Mouse (Mus musculus): ENCODE data around the gene Sugct. TPM values are rescaled to one million over a fixed set of nuclear protein-coding genes. Genes with fewer than 3 reads are reported as not detected.
A peak's percentile ranks its signal among the peaks of the same experiment; 100 is the strongest.

The Sugct gene
- polyA plus RNA-seq, 1 experiment from 2014 or later, result 6.4 TPM

DNA sequence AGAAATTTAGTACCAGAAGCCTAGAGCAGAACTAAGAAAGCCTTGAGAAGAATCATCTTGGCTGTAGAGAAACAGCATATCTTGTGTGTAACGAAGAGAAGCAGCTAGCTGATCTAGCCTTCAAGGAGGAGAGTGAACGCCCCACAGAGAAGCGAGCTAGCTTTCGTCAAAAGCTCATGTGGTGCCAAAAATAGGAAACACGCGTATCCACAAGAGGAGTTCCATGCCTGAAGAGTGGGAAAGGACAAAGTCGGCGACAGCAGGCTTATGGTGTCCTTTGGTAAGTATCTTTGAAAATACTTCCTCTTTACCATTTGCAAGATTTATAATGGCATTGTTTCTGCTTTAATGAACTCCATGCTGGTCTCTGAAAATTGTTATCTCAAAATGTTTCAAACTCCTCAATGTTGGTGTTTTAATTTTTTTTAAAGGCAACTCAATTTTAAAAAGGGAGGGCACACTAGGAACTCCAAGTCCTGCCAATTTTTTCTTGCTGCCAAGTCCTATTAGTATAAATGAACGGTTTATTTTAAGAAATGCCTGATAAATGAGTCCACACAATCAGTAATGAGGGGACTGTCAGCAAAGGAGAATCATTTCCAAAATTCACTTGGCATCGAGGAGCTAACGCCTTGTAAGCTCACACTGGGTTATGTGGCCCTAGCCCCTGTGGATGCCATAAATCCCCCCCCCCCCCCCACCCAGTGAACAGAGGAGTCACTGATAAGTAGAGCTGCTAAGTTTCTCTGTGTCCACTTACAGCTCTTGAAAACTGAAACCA lies 757.7 kb downstream of the Sugct start:
- Histone ChIP-seq H3K4me3 (ENCODE audit: low read length) (no peak overlapping the region), H3K27ac (ENCODE audit: low read length) (peak overlapping the region; percentile 84), H3K9ac (ENCODE audit: low read length) (no peak overlapping the region), H3K4me2 (ENCODE audit: low read depth, low read length) (peak overlapping the region; percentile 50), H3K4me1 (ENCODE audit: control insufficient read depth, insufficient read depth, low read length) (peaks cover 19% of the 10 kb centered on the region), H3K9me3 (replicated peaks; ENCODE audit: control insufficient read depth, low read length) (no peaks in the 10 kb centered on the region), H3K27me3 (ENCODE audit: control insufficient read depth, insufficient read depth, low read length) (no peaks in the 10 kb centered on the region), H3K36me3 (ENCODE audit: control insufficient read depth, insufficient read depth) (no peaks in the 10 kb centered on the region)
- ATAC-seq (replicated peaks; ENCODE audit: extremely low read depth, insufficient read depth, low FRiP score), result peak; percentile 76
- 27% methylated on average over 11 of the region's 11 CpGs for WGBS

- H3K9me3 ChIP-seq (replicated peaks; ENCODE audit: control insufficient read depth, low read length), result no peaks in the 10 kb centered on the region
- H3K9ac ChIP-seq (ENCODE audit: low read length), result no peak overlapping the region
- H3K4me3 ChIP-seq (ENCODE audit: low read length), result no peak overlapping the region
- no peaks in the 10 kb centered on the region for H3K36me3 ChIP-seq (ENCODE audit: control insufficient read depth, insufficient read depth)
- peak; percentile 76 for ATAC-seq (replicated peaks; ENCODE audit: extremely low read depth, insufficient read depth, low FRiP score)
- no peaks in the 10 kb centered on the region for H3K27me3 ChIP-seq (ENCODE audit: control insufficient read depth, insufficient read depth, low read length)
- H3K27ac ChIP-seq (ENCODE audit: low read length), result 0 out of 2 replicates have a peak overlapping the region, but pooled peaks have one; percentile 33
- peaks cover 19% of the 10 kb centered on the region for H3K4me1 ChIP-seq (ENCODE audit: control insufficient read depth, insufficient read depth, low read length)
- H3K4me2 ChIP-seq (ENCODE audit: low read depth, low read length), result no peak overlapping the region
- 63% methylated on average over 1 of the region's 1 CpGs for WGBS
Measured at GRCm38 (mm10) chr13:16935029-16935428, 760.3 kb downstream of the Sugct start.

DNA sequence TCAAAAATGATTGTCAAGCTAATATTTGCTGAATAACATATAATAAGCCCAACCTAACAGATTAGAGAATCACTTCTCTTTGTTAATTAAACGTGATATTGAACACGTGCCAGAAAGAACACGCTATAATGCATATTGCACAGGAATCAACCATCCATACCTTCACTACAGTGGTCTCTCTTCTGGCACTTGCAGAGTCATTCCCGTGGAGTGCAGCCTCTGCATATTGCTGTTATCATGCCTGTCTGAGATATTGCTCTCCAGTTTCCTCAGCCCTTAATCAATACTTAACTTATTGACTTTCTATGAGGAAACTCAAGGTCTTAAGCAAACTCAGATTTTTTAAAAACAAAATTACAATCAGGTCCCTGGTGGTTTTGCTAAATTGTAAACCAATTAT lies 761.8 kb downstream of the Sugct start:
- Histone ChIP-seq H3K4me2 (ENCODE audit: low read depth, low read length) (no peak overlapping the region), H3K9ac (ENCODE audit: low read length) (no peak overlapping the region), H3K27me3 (ENCODE audit: control insufficient read depth, insufficient read depth, low read length) (no peaks in the 10 kb centered on the region), H3K36me3 (ENCODE audit: control insufficient read depth, insufficient read depth) (no peaks in the 10 kb centered on the region), H3K4me1 (ENCODE audit: control insufficient read depth, insufficient read depth, low read length) (peaks cover 14% of the 10 kb centered on the region), H3K9me3 (replicated peaks; ENCODE audit: control insufficient read depth, low read length) (no peaks in the 10 kb centered on the region), H3K27ac (ENCODE audit: low read length) (no peak overlapping the region), H3K4me3 (ENCODE audit: low read length) (no peak overlapping the region)
- no peak for ATAC-seq (replicated peaks; ENCODE audit: extremely low read depth, insufficient read depth, low FRiP score)
- 79% methylated on average over 4 of the region's 4 CpGs for WGBS

GRCm38 (mm10) chr13:16921305-16921704 lies 774.0 kb downstream of the Sugct start:
- Histone ChIP-seq H3K4me1 (ENCODE audit: control insufficient read depth, insufficient read depth, low read length) (no peaks in the 10 kb centered on the region), H3K9me3 (replicated peaks; ENCODE audit: control insufficient read depth, low read length) (no peaks in the 10 kb centered on the region), H3K4me2 (ENCODE audit: low read depth, low read length) (no peak overlapping the region), H3K27ac (ENCODE audit: low read length) (no peak overlapping the region), H3K36me3 (ENCODE audit: control insufficient read depth, insufficient read depth) (no peaks in the 10 kb centered on the region), H3K9ac (ENCODE audit: low read length) (no peak overlapping the region), H3K4me3 (ENCODE audit: low read length) (no peak overlapping the region), H3K27me3 (ENCODE audit: control insufficient read depth, insufficient read depth, low read length) (no peaks in the 10 kb centered on the region)
- 52% methylated on average over 4 of the region's 4 CpGs for WGBS
- ATAC-seq (replicated peaks; ENCODE audit: extremely low read depth, insufficient read depth, low FRiP score), result no peak

GRCm38 (mm10) chr13:16915697-16916096 lies 779.7 kb downstream of the Sugct start:
- no peak for ATAC-seq (replicated peaks; ENCODE audit: extremely low read depth, insufficient read depth, low FRiP score)
- H3K4me3 ChIP-seq (ENCODE audit: low read length), result no peak overlapping the region
- no peaks in the 10 kb centered on the region for H3K9me3 ChIP-seq (replicated peaks; ENCODE audit: control insufficient read depth, low read length)
- no peaks in the 10 kb centered on the region for H3K4me1 ChIP-seq (ENCODE audit: control insufficient read depth, insufficient read depth, low read length)
- no peak overlapping the region for H3K27ac ChIP-seq (ENCODE audit: low read length)
- H3K4me2 ChIP-seq (ENCODE audit: low read depth, low read length), result no peak overlapping the region
- no peaks in the 10 kb centered on the region for H3K36me3 ChIP-seq (ENCODE audit: control insufficient read depth, insufficient read depth)
- no peaks in the 10 kb centered on the region for H3K27me3 ChIP-seq (ENCODE audit: control insufficient read depth, insufficient read depth, low read length)
- no peak overlapping the region for H3K9ac ChIP-seq (ENCODE audit: low read length)

DNA sequence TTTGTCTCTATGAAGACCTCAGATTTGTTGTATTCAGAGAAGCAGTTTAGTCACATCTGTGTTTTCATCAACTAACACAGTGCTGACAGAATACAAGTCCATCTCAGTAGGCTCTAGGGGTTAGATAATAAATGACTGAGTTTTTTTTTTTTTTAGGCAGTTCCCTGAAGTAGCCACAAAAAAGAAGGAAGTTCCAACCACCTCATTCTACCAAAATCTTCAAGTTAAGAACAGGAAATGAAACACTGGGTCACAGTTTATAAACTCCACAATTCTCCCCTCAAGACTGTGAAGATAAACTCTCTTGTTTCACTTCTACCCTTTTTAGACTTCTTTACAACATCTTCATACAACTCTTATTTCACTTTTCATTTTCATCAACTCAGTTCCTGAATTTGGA lies 783.1 kb downstream of the Sugct start:
- no peak for ATAC-seq (replicated peaks; ENCODE audit: extremely low read depth, insufficient read depth, low FRiP score)
- H3K4me3 ChIP-seq (ENCODE audit: low read length), result no peak overlapping the region
- H3K27ac ChIP-seq (ENCODE audit: low read length), result no peak overlapping the region
- H3K9ac ChIP-seq (ENCODE audit: low read length), result no peak overlapping the region
- no peaks in the 10 kb centered on the region for H3K36me3 ChIP-seq (ENCODE audit: control insufficient read depth, insufficient read depth)
- no peaks in the 10 kb centered on the region for H3K9me3 ChIP-seq (replicated peaks; ENCODE audit: control insufficient read depth, low read length)
- H3K4me2 ChIP-seq (ENCODE audit: low read depth, low read length), result no peak overlapping the region
- no peaks in the 10 kb centered on the region for H3K4me1 ChIP-seq (ENCODE audit: control insufficient read depth, insufficient read depth, low read length)
- H3K27me3 ChIP-seq (ENCODE audit: control insufficient read depth, insufficient read depth, low read length), result no peaks in the 10 kb centered on the region

- Histone ChIP-seq H3K27me3 (ENCODE audit: control insufficient read depth, insufficient read depth, low read length) (no peaks in the 10 kb centered on the region), H3K4me3 (ENCODE audit: low read length) (no peak overlapping the region), H3K9me3 (replicated peaks; ENCODE audit: control insufficient read depth, low read length) (no peaks in the 10 kb centered on the region), H3K36me3 (ENCODE audit: control insufficient read depth, insufficient read depth) (no peaks in the 10 kb centered on the region), H3K9ac (ENCODE audit: low read length) (no peak overlapping the region), H3K27ac (ENCODE audit: low read length) (no peak overlapping the region), H3K4me2 (ENCODE audit: low read depth, low read length) (no peak overlapping the region), H3K4me1 (ENCODE audit: control insufficient read depth, insufficient read depth, low read length) (no peaks in the 10 kb centered on the region)
- WGBS, result 75% methylated on average over 1 of the region's 1 CpGs
- no peak for ATAC-seq (replicated peaks; ENCODE audit: extremely low read depth, insufficient read depth, low FRiP score)
Measured at GRCm38 (mm10) chr13:16906974-16907373, 788.4 kb downstream of the Sugct start.

DNA sequence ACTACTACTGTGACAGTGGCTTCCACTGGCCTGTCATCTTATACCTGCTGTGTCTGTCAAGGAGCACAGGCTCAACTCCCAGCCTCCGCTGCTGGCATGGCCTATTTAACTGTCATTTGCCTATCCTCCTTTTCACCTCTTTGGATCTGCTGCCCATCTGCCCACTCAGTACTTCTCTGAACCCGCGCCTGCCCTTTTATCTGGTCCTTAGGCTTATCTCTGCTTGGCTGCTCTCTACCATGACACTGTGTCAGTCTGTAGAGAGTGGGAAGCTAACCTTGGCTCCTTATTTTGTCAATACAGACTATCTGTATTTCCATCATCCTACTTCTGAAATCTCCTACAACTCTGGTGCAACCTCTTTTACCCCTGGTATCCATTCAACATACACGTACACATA lies 793.9 kb downstream of the Sugct start:
- Histone ChIP-seq H3K9ac (ENCODE audit: low read length) (no peak overlapping the region), H3K4me2 (ENCODE audit: low read depth, low read length) (no peak overlapping the region), H3K27ac (ENCODE audit: low read length) (no peak overlapping the region), H3K27me3 (ENCODE audit: control insufficient read depth, insufficient read depth, low read length) (no peaks in the 10 kb centered on the region), H3K36me3 (ENCODE audit: control insufficient read depth, insufficient read depth) (no peaks in the 10 kb centered on the region), H3K4me1 (ENCODE audit: control insufficient read depth, insufficient read depth, low read length) (no peaks in the 10 kb centered on the region), H3K4me3 (ENCODE audit: low read length) (no peak overlapping the region), H3K9me3 (replicated peaks; ENCODE audit: control insufficient read depth, low read length) (no peaks in the 10 kb centered on the region)
- WGBS, result 56% methylated on average over 4 of the region's 4 CpGs
- ATAC-seq (replicated peaks; ENCODE audit: extremely low read depth, insufficient read depth, low FRiP score), result no peak

DNA sequence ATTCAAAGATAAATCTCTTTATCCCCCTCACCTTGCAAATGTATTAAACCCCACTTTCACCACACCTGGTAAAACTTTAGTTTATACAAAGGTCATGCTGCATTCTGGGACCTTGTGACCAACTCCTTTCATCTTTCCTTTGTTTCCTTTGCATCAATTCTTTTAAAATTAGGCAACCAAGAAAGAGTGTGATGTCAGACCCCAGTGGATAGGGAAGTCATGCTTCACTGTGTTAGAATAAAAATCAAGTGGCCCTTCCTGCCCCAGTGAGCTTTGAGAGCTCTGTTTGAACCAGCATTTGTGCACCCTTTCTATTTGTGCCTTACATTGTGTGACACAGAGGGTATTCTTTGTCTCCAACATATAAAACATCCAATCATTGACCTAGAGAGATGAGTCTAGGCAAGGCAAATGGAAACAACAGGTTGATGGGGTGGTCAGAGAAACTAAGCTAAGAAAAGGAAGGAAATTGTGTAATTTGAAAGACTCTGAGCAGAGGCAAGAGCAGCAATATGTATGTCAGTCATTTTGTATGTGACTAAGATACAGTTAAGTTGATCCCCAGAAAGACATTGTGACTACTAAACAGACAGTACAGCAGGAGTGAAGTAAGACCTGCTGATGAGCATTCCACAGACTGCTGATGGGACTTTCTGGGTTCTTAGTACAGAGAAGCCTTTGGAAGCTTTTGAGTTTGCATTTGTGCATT lies 797.1 kb downstream of the Sugct start:
- H3K27me3 ChIP-seq (ENCODE audit: control insufficient read depth, insufficient read depth, low read length), result no peaks in the 10 kb centered on the region
- H3K9ac ChIP-seq (ENCODE audit: low read length), result no peak overlapping the region

More for the DNA sequence above, 797.1 kb downstream of the Sugct start:
- ATAC-seq (replicated peaks; ENCODE audit: extremely low read depth, insufficient read depth, low FRiP score), result no peak
- H3K4me1 ChIP-seq (ENCODE audit: control insufficient read depth, insufficient read depth, low read length), result no peaks in the 10 kb centered on the region
- no peaks in the 10 kb centered on the region for H3K36me3 ChIP-seq (ENCODE audit: control insufficient read depth, insufficient read depth)
- H3K4me2 ChIP-seq (ENCODE audit: low read depth, low read length), result no peak overlapping the region
- no peak overlapping the region for H3K27ac ChIP-seq (ENCODE audit: low read length)
- no peak overlapping the region for H3K4me3 ChIP-seq (ENCODE audit: low read length)
- H3K9me3 ChIP-seq (replicated peaks; ENCODE audit: control insufficient read depth, low read length), result no peaks in the 10 kb centered on the region

All from heart, embryonic 16.5 days (tissue).